Mouse (Mus musculus) hematopoietic stem cell, adult 5-6 weeks (primary cell): ENCODE measurements at regions not wholly inside any gene's neighbourhood (a gene's known extent, or its start where the extent isn't known, plus 50 kb on each side); places are given as distances from the start of the nearest gene placed in this dataset.

Source experiments
- ATAC-seq, 2 experiments: fragments of 125-278 bp in 1 of 2; replicated peaks in 1 of 2; 2 replicates each; pipeline ENCODE4 v1.8.0; 2016 to 2017; ENCODE audit warnings: inconsistent platforms in 2 of 2, mild to moderate bottlenecking in 2 of 2, moderate number of reproducible peaks in 2 of 2, low read depth in 1 of 2, moderate TSS enrichment in 1 of 2; ENCODE audit not compliant: low FRiP score in 2 of 2, poor library complexity in 2 of 2, severe bottlenecking in 2 of 2, insufficient read depth in 1 of 2, low TSS enrichment in 1 of 2

GRCm38 (mm10) chr10:12320311-12320710 lies 548.9 kb downstream of the Utrn start:
- ATAC-seq = no peak
